Mouse (Mus musculus) kidney, adult 18-20 months (tissue): Measurements from ENCODE around the gene Nr4a3.
A peak's percentile ranks its signal among the peaks of the same experiment; 100 is the strongest.

Experiments used
- DNase-seq: peaks from one replicate; pipeline ENCODE4 v3.0.0; 2021

Gene Nr4a3

GRCm38 (mm10) chr4:48050442-48050841 is 5.5 kb downstream of the Nr4a3 start:
- DNase-seq: no peak

GRCm38 (mm10) chr4:48051086-48051673 is 6.2 kb downstream of the Nr4a3 start:
- no peak for DNase-seq

- no peak for DNase-seq
Observed at GRCm38 (mm10) chr4:48051674-48052121, 6.7 kb downstream of the Nr4a3 start.

GRCm38 (mm10) chr4:48061716-48062115 is 16.8 kb downstream of the Nr4a3 start:
- no peak for DNase-seq

GRCm38 (mm10) chr4:48064311-48064710 is 19.4 kb downstream of the Nr4a3 start:
- DNase-seq: no peak

GRCm38 (mm10) chr4:48066676-48067075 is 21.7 kb downstream of the Nr4a3 start:
- DNase-seq: no peak

- no peak for DNase-seq
Observed at GRCm38 (mm10) chr4:48069111-48069510, 24.2 kb downstream of the Nr4a3 start.

GRCm38 (mm10) chr4:48072006-48072405 is 27.1 kb downstream of the Nr4a3 start:
- no peak for DNase-seq

GRCm38 (mm10) chr4:48073325-48073724 is 28.4 kb downstream of the Nr4a3 start:
- no peak for DNase-seq

- no peak for DNase-seq
Observed at GRCm38 (mm10) chr4:48074451-48075240, 29.7 kb downstream of the Nr4a3 start.

- peak; percentile 8 for DNase-seq
Observed at GRCm38 (mm10) chr4:48076693-48077471, 31.9 kb downstream of the Nr4a3 start.

- DNase-seq: no peak
Observed at GRCm38 (mm10) chr4:48078213-48078612, 33.3 kb downstream of the Nr4a3 start.

- DNase-seq: no peak
Observed at GRCm38 (mm10) chr4:48079285-48080039, 34.5 kb downstream of the Nr4a3 start.

GRCm38 (mm10) chr4:48083452-48083851 is 38.5 kb downstream of the Nr4a3 start:
- no peak for DNase-seq

- DNase-seq: no peak
Observed at GRCm38 (mm10) chr4:48086609-48087008, 41.7 kb downstream of the Nr4a3 start.

GRCm38 (mm10) chr4:48087497-48087896 is 42.5 kb downstream of the Nr4a3 start:
- DNase-seq: no peak

GRCm38 (mm10) chr4:48093221-48093620 is 48.3 kb downstream of the Nr4a3 start:
- no peak for DNase-seq

- DNase-seq: no peak
Observed at GRCm38 (mm10) chr4:48100217-48100616, 55.3 kb downstream of the Nr4a3 start.

- no peak for DNase-seq
Observed at GRCm38 (mm10) chr4:48101981-48102380, 57.0 kb downstream of the Nr4a3 start.

- DNase-seq: no peak
Observed at GRCm38 (mm10) chr4:48105387-48105786, 60.4 kb downstream of the Nr4a3 start.

- DNase-seq: no peak
Observed at GRCm38 (mm10) chr4:48107086-48107485, 62.1 kb downstream of the Nr4a3 start.

- no peak for DNase-seq
Observed at GRCm38 (mm10) chr4:48108591-48108990, 63.6 kb downstream of the Nr4a3 start.

GRCm38 (mm10) chr4:48110331-48110730 is 65.4 kb downstream of the Nr4a3 start:
- DNase-seq: no peak
